Mouse (Mus musculus) layer of hippocampus, adult 18-20 months (tissue): ENCODE measurements at regions not wholly inside any gene's neighbourhood (a gene's known extent, or its start where the extent isn't known, plus 50 kb on each side); places are given as distances from the start of the nearest gene placed in this dataset.

Source experiments
- DNase-seq, 2 experiments: peaks; one replicate each; pipeline ENCODE4 v3.0.0; 2022; ENCODE audit warnings: low spot score in 2 of 2

DNA sequence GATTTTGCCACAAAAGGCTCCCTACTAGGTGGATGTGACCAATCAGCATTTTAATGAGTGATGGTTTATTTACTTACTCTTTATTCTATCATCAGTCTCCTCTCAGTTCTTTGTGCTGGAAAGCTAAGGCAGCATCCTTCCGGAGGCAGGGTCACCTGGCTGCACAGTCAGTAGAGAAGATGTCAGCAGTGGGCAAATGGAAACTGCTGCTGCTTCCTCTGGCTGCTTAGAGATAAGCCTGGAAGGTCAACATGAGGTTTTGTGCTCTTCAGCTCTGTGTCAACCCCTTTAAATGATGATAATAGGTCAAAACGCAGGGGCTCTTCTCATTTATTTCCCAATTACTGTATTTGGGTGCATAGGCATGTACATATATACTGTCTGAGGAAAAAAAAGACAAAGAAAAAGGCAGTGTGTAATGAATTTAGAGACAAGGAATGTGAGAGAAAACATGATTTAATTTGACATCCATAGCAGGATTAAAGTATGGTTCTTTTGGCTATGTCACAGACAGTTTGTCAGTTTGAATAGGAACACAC lies 1106.1 kb downstream of the Adgrl3 start:
- DNase-seq, result no peak

DNA sequence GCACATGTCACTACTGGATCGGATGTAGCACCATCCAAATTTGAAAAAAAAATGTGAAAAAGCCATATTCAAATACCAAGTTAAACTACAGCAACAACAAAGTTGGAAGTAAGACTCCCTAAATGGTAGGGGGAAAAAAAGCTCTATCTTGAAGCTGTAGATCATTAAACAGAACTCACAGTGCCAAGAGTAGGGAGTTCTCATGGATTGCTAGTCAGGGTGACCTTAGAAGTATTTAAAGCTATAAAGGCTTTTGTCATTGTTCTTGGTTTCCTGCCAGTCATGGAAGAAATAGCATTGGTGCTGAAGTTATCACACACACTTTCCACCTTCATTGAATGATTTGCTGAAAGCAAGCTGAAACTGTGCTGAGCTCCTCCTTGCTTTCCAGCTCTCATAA lies 1122.1 kb downstream of the Adgrl3 start:
- no peak for DNase-seq
